Mouse (Mus musculus) liver, embryonic 11.5 days (tissue): ENCODE measurements around the gene Lin28a. TPM values are rescaled to one million over a fixed set of nuclear protein-coding genes. Genes with fewer than 3 reads are reported as not detected.
A peak's percentile ranks its signal among the peaks of the same experiment; 100 is the strongest.

ENCODE experiments used
- ATAC-seq: fragments of 200-750 bp; cut with Nextera tagmentation; replicated peaks from 2 replicates; pipeline ENCODE4 v1.8.0; 2017; ENCODE audit warnings: moderate number of reproducible peaks, mild to moderate bottlenecking, moderate TSS enrichment, moderate library complexity; ENCODE audit not compliant: low FRiP score
- DNase-seq: peaks from one replicate; pipeline ENCODE4 v3.0.0-alpha.2; 2017; ENCODE audit warnings: low spot score
- H3K27ac ChIP-seq: fragments of 300-500 bp; sonication (generic); 2 replicates; pipeline ENCODE4 v1.5.1; 2014; ENCODE audit warnings: mild to moderate bottlenecking, low read depth, low read length, control low read depth
- H3K27me3 ChIP-seq: fragments of 300-500 bp; sonication (generic); replicated peaks from 2 replicates; pipeline ENCODE4 v1.6.1; 2014; ENCODE audit warnings: low read length, mixed read lengths; ENCODE audit not compliant: control insufficient read depth, insufficient read depth
- H3K36me3 ChIP-seq: fragments of 300-500 bp; sonication (generic); 2 replicates; pipeline ENCODE4 v1.6.1; 2014; ENCODE audit warnings: mild to moderate bottlenecking, low read length, moderate library complexity, mixed read lengths; ENCODE audit not compliant: control insufficient read depth, insufficient read depth
- H3K4me1 ChIP-seq: fragments of 300-500 bp; sonication (generic); replicated peaks from 2 replicates; pipeline ENCODE4 v1.6.1; 2014; ENCODE audit warnings: low read length, mixed read lengths; ENCODE audit not compliant: control insufficient read depth, insufficient read depth
- H3K4me2 ChIP-seq: fragments of 300-500 bp; sonication (generic); 2 replicates; pipeline ENCODE4 v1.6.1; 2014; ENCODE audit warnings: mild to moderate bottlenecking, control low read depth, moderate library complexity
- H3K4me3 ChIP-seq: fragments of 300-500 bp; sonication (generic); 2 replicates; pipeline ENCODE4 v1.5.1; 2014; ENCODE audit warnings: low read depth, low read length, control low read depth
- H3K9ac ChIP-seq: fragments of 300-500 bp; sonication (generic); 2 replicates; pipeline ENCODE4 v1.6.1; 2014; ENCODE audit warnings: low read depth, low read length, control low read depth
- H3K9me3 ChIP-seq: fragments of 300-500 bp; sonication (generic); 2 replicates; pipeline ENCODE4 v1.6.1; 2016; ENCODE audit warnings: low read length, inconsistent platforms, mixed read lengths; ENCODE audit not compliant: control insufficient read depth
- WGBS: fragments of 180-500 bp; shearing (Covaris S2); extraction: QIAGEN DNeasy Blood & Tissue Kit; methylation state at CpG from one replicate; pipeline ENCODE4 v1.1.7; 2014; 5-methylcytosine and 5-hydroxymethylcytosine counted together
- polyA plus RNA-seq: library from polyadenylated mRNA; unstranded; fragments of >200 nt; fragmentation: Nextera tagmentation; extraction: Ambion mirVana; gene quantifications from 2 replicates; pipeline ENCODE4 v1.2.1, GENCODE M21; 2014

Gene Lin28a
- polyA plus RNA-seq, 1 experiment from 2014 or later: 5.8 TPM

DNA sequence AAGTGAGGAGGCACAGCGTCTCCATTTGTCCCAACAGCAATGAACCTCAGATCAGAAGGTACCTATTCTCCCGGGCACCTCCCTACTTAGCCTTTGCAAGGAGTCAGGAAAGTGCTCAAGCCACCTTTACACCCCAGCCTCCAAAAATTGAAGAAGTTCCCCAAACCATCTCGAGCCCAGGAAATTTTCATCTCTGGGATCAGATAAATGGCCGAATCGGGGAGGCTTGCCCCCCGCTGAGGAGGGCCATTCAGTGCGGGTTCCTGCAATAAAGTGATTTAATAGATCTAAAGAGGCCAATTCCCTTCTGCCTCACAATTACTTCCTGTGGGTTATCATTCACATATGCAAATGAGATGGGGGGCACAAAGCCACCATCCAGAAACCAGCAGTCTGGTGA is 2.4 kb downstream of the Lin28a start:
- Histone ChIP-seq H3K27me3 (peaks cover 41% of the 10 kb centered on the region), H3K4me2 (peak overlapping the region; percentile 64), H3K4me3 (no peak overlapping the region), H3K36me3 (no peaks in the 10 kb centered on the region), H3K27ac (no peak overlapping the region), H3K4me1 (peaks cover 23% of the 10 kb centered on the region), H3K9ac (no peak overlapping the region), H3K9me3 (no peaks in the 10 kb centered on the region)
- 15% methylated on average over 7 of the region's 7 CpGs for WGBS
- ATAC-seq: no peak
- DNase-seq: no peak

DNA sequence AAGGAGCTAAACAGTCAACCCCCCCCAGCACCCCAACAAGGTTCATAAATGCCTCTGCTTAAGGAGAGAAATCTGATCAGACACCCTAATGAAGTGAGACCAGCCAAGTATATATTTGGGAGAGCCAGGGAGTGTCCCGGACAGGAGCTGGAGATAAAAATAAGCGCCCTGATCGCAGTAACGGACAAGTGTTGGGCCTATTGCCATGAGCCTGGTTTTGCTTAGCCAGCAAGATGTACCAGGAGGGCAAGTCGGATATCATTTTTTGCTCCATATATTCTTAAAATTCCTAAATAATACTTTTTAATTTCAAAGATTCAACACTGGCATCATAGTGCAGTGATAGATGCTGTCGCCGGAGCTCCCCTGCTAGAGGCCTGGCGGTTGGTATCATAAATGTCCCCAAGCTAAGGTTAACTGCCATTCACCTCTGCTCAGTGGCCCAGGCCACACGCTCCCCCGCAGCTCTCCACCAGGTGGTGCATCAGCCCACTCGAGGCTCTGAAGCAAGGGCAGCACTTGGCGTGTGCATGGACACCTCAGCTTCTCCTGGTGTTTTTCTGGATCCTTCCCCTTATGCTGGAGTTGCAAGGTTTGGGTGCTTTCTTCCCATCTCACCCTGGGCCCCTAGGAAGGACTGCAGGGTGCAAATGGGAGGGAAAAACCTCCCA is 5.6 kb downstream of the Lin28a start:
- Histone ChIP-seq H3K36me3 (no peaks in the 10 kb centered on the region), H3K4me1 (peaks cover 22% of the 10 kb centered on the region), H3K4me2 (no peak overlapping the region), H3K9me3 (no peaks in the 10 kb centered on the region), H3K27ac (no peak overlapping the region), H3K4me3 (no peak overlapping the region), H3K9ac (no peak overlapping the region), H3K27me3 (peaks cover 19% of the 10 kb centered on the region)
- ATAC-seq (no peak), DNase-seq (no peak)
- 56% methylated on average over 12 of the region's 12 CpGs for WGBS

DNA sequence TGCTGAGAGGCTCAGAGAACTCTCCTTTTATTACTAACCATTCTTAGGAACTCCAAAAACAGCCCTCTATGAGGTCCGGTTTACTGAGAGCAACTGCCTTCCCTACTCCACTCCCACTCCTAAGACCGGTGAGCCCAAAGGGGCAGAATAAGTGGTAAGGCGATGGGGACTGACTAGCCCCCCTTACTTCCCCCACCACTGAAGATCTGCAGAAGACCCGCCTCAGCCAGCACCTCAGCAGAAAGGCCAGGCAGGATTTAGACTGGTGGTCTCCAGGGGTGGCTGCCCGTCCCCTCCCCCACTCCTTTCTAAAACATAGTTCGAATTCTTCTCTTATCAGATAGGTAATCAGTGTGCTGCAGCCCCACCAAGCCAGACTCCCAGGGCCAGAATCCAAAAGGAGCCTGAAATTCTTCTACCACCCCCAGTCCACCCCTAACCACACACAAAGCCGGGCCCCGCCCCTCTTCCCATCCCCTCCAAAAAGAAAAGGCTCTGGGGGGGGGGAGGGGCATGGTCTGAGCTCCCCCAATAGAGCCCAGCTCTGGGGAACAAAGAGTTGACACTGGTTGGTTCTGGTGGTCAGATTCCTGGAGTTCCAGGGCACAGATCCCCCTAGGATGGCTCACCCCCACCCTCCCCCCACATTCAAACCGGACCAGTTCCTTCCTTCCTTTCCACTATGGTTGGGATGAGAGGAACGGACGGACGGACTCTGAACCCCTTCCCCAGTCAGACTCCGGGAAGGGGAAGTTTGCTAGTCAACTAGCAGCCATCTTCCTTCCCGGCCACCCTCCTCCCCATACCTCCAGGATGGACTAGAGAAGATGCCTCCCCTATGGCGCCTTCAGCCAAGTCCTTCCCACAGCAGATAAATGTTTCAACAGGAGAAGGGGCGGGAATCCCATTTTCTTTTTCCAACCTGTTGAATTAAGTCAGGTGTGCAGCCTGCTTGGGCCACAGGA is 6.9 kb downstream of the Lin28a start:
- no peaks in the 10 kb centered on the region for H3K9me3 ChIP-seq
- H3K4me3 ChIP-seq: peak overlapping the region; percentile 8; the same call in 1 of the 2 replicates
- DNase-seq (no peak), ATAC-seq (0 out of 2 replicates have a peak, but pooled peaks have one; percentile 31)
- H3K4me1 ChIP-seq: peaks cover 19% of the 10 kb centered on the region
- H3K36me3 ChIP-seq: no peaks in the 10 kb centered on the region
- H3K27me3 ChIP-seq: peaks cover 6% of the 10 kb centered on the region
- WGBS: 10% methylated on average over 16 of the region's 16 CpGs
- H3K27ac ChIP-seq: peak overlapping the region; percentile 39; the same call in 1 of the 2 replicates
- H3K4me2 ChIP-seq: peak overlapping the region; percentile 40
- H3K9ac ChIP-seq: no peak overlapping the region; the same call in 1 of the 2 replicates

DNA sequence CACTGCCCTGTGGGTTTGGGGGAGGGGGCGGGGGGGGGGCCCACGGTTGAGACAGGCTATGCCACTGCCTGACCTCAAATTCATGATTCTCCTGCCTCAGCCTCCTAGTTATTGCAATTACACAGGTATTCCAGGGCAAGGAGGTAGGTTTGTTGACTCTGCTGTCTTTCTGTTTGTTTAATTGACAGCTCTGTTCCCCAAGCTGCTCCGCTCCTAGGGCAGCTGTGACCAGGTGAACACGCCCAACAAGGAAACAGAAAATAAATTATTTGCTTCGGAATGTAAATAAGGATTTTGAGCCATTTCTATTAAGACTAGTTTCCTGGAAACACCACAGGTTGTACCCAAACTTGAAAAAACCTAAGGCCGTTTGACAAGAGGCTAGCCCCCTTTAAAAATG is 8.9 kb downstream of the Lin28a start:
- Histone ChIP-seq H3K9ac (no peak overlapping the region), H3K36me3 (no peaks in the 10 kb centered on the region), H3K4me1 (peaks cover 16% of the 10 kb centered on the region), H3K4me2 (no peak overlapping the region), H3K27me3 (no peaks in the 10 kb centered on the region), H3K27ac (no peak overlapping the region), H3K9me3 (no peaks in the 10 kb centered on the region), H3K4me3 (no peak overlapping the region)
- no peak for DNase-seq
- 58% methylated on average over 6 of the region's 6 CpGs for WGBS
- ATAC-seq: no peak

DNA sequence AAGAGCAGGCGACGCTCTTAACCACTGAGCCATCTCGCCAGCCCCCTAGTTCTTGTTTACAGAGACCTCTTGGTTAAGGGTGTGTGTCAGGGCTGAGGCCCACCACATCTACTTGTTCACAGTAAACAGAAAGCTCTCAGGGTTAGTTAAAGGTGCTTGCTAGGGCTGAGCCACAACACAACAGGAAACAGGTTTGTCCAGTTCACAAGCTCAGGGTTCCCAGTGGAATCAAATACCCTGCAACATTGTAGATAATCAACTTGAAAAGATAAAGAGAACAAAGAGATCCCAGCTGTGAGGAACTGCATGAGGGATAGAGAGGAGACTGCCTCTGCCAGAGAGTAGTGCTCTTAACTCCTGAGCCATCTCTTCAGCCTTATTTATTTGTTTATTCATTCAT is 11.8 kb downstream of the Lin28a start:
- H3K9me3 ChIP-seq: no peaks in the 10 kb centered on the region
- no peak overlapping the region for H3K9ac ChIP-seq
- no peak overlapping the region for H3K27ac ChIP-seq
- DNase-seq (no peak), ATAC-seq (no peak)
- no peaks in the 10 kb centered on the region for H3K27me3 ChIP-seq
- no peak overlapping the region for H3K4me2 ChIP-seq
- no peak overlapping the region for H3K4me3 ChIP-seq
- no peaks in the 10 kb centered on the region for H3K36me3 ChIP-seq
- peaks cover 7% of the 10 kb centered on the region for H3K4me1 ChIP-seq
- WGBS: 84% methylated on average over 3 of the region's 3 CpGs

DNA sequence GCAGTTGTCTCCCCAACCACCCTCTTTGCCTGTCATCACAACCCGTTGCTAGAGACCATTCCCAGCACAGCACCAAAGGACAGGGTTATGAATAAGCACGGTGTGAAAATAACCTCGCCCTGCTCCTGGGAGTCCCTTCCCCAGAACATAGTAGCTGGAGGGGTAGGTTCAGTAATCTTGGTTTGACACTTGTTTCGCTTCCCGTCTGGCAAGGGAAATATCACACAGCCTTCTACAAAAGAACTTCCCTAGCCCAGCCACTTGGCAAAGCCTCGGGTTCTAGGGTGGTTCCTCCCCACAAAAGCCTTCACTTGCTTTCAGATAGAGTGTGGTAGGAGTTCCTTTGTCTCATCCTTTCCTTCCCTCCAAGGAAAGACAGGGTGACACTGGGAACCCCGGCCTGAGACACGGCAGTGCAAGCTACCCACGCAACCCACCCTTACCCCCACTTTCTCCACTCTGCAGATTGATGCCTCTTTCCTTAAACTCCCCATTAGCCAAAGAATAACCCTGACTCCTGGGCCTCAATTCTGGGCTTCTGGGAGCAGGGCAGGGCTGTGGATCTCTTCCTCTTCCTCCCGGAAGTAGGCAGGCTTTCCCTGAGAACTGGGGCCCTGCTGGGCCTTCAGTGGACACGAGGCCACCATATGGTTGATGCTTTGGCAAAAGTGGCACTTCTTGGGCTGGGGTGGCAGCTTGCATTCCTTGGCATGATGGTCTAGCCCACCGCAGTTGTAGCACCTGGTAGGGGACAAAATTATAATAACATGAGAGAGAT is 12.9 kb downstream of the Lin28a start:
- H3K9me3 ChIP-seq: no peaks in the 10 kb centered on the region
- ATAC-seq (no peak), DNase-seq (no peak)
- H3K4me2 ChIP-seq: no peak overlapping the region
- no peak overlapping the region for H3K9ac ChIP-seq
- WGBS: 83% methylated on average over 12 of the region's 12 CpGs
- H3K27me3 ChIP-seq: no peaks in the 10 kb centered on the region
- no peaks in the 10 kb centered on the region for H3K36me3 ChIP-seq
- peaks cover 3% of the 10 kb centered on the region for H3K4me1 ChIP-seq
- H3K4me3 ChIP-seq: no peak overlapping the region
- H3K27ac ChIP-seq: no peak overlapping the region

DNA sequence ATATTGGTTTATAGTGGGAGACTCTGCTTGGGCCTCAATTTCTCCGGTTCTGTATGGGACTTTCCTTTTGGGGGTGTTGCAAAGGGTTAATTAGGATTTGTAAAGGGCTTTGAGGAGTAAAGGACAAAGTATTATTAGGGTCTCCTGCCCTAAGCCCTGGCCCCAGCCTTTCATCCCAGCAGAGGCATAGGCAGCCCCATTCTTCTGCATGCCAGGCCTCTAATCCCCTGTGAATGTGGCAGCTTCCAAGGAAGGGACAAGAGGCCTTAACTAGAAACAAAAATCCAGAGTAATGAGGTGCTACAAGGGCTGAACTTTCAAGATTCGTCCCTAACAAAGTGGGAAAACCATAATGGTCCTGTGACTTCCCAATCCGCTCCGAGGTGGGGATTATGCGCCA is 15.7 kb downstream of the Lin28a start:
- 72% methylated on average over 5 of the region's 5 CpGs for WGBS
- ATAC-seq: no peak

DNA sequence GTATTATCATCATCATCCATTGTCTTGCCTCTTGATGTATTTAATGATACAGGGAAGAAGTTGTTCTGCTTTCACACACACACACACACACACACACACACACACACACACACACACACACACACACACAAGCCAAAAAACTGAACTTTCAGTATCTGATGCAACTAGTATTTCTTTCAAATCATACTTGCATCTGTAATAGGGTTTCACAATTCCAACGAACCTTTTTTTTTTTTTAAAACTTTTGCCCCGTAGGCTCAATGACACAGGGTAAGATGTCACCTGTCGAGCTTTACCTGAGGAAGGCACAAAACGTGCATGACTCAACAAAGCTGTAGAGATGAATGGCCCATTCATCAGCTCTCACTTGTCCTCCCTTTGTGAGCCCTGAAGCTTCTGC is 16.4 kb downstream of the Lin28a start:
- ATAC-seq: no peak
- H3K9ac ChIP-seq: no peak overlapping the region
- no peaks in the 10 kb centered on the region for H3K36me3 ChIP-seq
- no peak overlapping the region for H3K4me2 ChIP-seq
- H3K27ac ChIP-seq: no peak overlapping the region
- no peak for DNase-seq
- peaks cover 7% of the 10 kb centered on the region for H3K4me1 ChIP-seq
- H3K27me3 ChIP-seq: no peaks in the 10 kb centered on the region
- 63% methylated on average over 4 of the region's 4 CpGs for WGBS
- H3K4me3 ChIP-seq: no peak overlapping the region
- no peaks in the 10 kb centered on the region for H3K9me3 ChIP-seq

More for the DNA sequence above, 15.7 kb downstream of the Lin28a start:
- H3K4me1 ChIP-seq: peaks cover 7% of the 10 kb centered on the region
- H3K36me3 ChIP-seq: no peaks in the 10 kb centered on the region
- DNase-seq: no peak
- H3K27ac ChIP-seq: no peak overlapping the region
- no peaks in the 10 kb centered on the region for H3K9me3 ChIP-seq
- H3K9ac ChIP-seq: no peak overlapping the region
- H3K27me3 ChIP-seq: no peaks in the 10 kb centered on the region
- no peak overlapping the region for H3K4me2 ChIP-seq
- H3K4me3 ChIP-seq: no peak overlapping the region
